Mouse (Mus musculus) skeletal muscle tissue, adult 2 months (tissue): ENCODE measurements around the gene Gm2696.

ENCODE experiments used
- DNase-seq: peaks from one replicate; pipeline ENCODE4 v3.0.0-alpha.2; 2012; ENCODE audit warnings: low read depth, low spot score

Gene Gm2696

DNA sequence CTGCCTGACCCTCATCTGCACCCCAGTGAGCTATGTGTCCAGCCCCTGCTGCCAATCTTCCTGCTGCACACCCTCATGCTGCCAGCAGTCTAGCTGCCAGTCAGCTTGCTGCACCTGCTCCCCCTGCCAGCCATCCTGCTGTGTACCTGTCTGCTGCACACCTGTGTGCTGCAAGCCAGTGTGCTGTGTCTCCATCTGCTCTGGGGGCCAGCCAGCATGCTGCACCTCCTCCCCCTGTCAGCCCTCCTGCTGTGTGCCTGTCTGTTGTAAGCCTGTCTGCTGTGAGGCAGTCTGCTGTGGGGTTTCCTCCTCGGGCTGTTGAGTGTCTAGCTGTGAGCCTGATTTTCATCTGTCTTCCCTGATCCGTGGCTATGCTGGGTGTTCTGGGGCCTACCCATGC is 32.5 kb downstream of the Gm2696 start:
- no peak for DNase-seq

DNA sequence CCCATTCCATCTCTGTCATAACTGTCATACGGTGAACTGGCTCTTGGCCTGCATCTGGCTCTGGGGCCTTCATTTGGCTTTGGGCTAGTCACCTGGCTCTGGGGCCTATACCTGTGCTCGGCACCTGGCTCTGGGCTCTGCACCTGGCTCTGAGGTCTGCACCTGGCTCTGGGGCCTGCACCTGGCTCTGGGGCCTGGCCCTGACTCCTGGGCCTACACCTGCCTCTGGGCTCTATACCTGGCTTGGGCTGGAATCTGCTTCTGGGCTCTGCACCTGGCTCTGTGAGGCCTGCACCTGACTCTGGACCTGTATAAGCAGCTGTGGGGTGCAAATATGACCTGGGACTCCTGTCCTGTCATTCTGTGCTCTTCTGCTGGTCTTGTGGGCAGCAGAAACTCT is 33.1 kb downstream of the Gm2696 start:
- no peak for DNase-seq

DNA sequence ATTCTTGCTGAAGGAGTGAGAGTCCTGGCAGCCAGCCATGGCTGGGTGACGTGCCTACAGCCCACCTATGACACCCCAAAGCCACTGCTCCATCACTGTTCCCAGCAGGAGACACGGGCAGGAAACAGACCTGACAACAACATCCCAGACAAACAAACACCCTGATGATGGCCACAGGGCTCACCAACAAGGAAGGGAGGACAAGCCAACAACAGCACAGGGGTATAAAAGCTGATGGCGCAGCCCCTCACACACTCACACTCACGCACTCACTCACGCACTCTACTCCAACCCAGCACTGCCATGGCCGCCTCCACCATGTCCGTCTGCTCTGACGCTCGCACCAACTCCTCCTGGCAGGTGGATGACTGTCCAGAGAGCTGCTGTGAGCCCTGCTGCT is 38.1 kb downstream of the Gm2696 start, which contains the start of gene Gm10318:
Gene Gm10318, plus strand, starts transcription at position 301 of the 400 bp plus-strand sequence.
- DNase-seq = no peak

- DNase-seq = no peak
Observed at GRCm38 (mm10) chr10:77861675-77862074, 47.2 kb downstream of the Gm2696 start, which contains the start of gene Gm3285. Gene Gm3285 (plus strand): TSS chr10:77861975.

DNA sequence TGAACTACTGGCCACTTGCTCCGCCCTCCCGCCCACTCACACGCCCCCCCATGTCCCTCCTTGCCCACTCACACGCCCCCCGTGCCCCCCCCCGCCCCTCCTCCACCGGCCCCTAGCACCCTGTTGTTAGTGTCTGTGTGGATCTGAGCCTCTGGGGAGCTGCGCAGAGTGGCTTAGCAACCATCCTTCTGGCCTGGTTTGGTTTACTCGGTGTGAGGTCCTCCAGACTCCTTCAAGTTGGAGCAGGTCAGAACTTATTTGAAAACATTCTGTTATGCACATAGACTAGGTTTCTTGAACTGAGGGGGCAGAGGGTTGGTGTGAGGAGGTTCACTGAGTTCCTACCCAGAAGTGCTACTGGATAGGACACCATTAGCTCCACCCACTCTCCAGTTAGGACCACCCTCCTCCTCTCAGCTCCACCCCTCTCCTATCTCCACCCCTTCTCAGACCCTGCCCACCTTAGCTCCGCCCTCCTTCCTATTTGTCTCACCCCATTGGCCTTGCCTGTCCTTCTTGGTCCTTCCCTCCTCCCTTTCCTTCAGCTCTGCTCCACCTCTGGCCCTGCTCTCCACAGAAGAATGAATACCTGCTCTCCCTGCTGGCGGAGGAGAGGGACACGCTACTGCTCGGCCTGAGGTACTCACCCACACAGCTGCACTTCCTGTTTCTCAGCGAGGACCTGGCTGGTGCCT is 49.7 kb downstream of the Gm2696 start:
- DNase-seq = no peak

- DNase-seq = no peak
Observed at GRCm38 (mm10) chr10:77864762-77865143, 50.3 kb downstream of the Gm2696 start.

DNA sequence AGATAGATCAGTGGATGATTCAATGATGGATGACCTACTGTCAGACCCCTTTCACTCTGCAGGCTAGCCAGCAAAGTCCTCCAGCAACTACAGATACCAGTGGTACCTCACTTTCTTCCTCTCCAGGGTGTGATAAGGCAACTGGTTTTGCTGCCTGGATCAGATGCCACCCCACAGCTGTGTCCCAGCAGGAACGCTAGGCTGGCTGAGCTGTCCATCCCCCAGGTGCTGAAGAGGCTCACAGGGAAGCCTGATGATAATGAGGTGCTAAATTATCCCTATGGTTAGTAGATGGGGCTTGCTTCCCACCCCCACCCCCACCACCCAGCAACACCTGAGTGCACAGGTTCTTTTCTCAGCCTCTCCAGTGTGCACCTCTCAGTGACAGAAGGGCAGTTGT is 53.1 kb downstream of the Gm2696 start:
- DNase-seq = no peak

DNA sequence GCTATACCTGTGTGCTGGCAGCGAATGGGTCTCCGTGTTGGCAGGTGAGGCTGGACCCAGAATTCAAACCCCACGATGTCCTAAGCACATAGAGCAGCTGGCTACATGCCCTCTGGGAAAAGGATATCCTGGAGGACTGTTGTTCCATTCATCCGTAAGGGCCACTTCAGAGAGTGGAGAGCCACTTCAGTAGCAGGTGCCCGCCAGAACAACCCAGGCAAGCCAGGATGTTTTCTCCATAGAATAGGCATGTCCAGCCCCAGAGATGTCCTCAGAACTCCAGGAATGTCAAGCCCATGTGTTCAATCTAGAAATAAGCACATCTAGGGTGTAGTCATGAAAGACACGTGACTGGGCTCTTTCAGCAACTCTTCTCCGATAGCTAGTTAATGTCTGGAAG is 55.2 kb downstream of the Gm2696 start:
- DNase-seq = no peak

- no peak for DNase-seq
Observed at GRCm38 (mm10) chr10:77878985-77879384, 64.5 kb downstream of the Gm2696 start.

GRCm38 (mm10) chr10:77880305-77880704 is 65.8 kb downstream of the Gm2696 start:
- DNase-seq = no peak

DNA sequence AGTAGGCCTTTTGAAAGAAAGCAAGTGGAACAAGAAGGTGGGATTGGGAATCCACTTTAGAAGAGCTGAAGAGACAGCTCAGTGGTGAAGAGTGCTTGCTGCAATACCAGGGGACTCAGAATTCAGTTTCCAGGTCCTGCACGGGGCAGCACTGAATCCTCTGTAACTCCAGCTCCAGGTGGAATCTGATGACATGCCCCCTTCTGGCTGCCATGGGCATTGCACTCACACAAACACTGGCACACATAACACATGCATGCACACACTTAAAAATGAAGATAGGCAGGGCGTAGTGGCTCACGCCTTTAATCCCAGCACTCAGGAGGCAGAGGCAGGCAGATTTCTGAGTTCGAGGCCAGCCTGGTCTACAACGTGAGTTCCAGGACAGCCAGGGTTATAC is 68.1 kb downstream of the Gm2696 start:
- DNase-seq = no peak
